Mouse (Mus musculus) layer of hippocampus, adult 11-12 months (tissue): ENCODE results near the gene Alkbh6.
A peak's percentile ranks its signal among the peaks of the same experiment; 100 is the strongest.

Experiments
- DNase-seq: peaks from one replicate; pipeline ENCODE4 v3.0.0; 2022; ENCODE audit warnings: low spot score

Alkbh6 gene

GRCm38 (mm10) chr7:30295103-30295502 lies 13.4 kb upstream of the Alkbh6 start:
- no peak for DNase-seq

GRCm38 (mm10) chr7:30296816-30297215 lies 11.7 kb upstream of the Alkbh6 start:
- no peak for DNase-seq

- DNase-seq = no peak
These were observed 11.3 kb upstream of the Alkbh6 start for GRCm38 (mm10) chr7:30297266-30297665.

GRCm38 (mm10) chr7:30300914-30301313 lies 7.6 kb upstream of the Alkbh6 start:
- no peak for DNase-seq

GRCm38 (mm10) chr7:30306083-30306779 lies 2.3 kb upstream of the Alkbh6 start:
- DNase-seq = no peak

- no peak for DNase-seq
These were observed 1.0 kb downstream of the Alkbh6 start for GRCm38 (mm10) chr7:30309395-30310129.

- DNase-seq = no peak
These were observed 1.6 kb downstream of the Alkbh6 start for GRCm38 (mm10) chr7:30310136-30310535.

GRCm38 (mm10) chr7:30313666-30314320 lies 5.3 kb downstream of the Alkbh6 start:
- no peak for DNase-seq

GRCm38 (mm10) chr7:30314721-30315155 lies 6.2 kb downstream of the Alkbh6 start, which contains the start of gene Syne4:
Gene Syne4, plus strand, starts transcription at chr7:30314807.
- DNase-seq = no peak

- DNase-seq = no peak
These were observed 7.3 kb downstream of the Alkbh6 start for GRCm38 (mm10) chr7:30315559-30316529.

- DNase-seq = no peak
These were observed 9.6 kb downstream of the Alkbh6 start for GRCm38 (mm10) chr7:30318142-30318541.

GRCm38 (mm10) chr7:30320946-30321345 lies 12.4 kb downstream of the Alkbh6 start:
- no peak for DNase-seq

GRCm38 (mm10) chr7:30321539-30322284 lies 13.2 kb downstream of the Alkbh6 start, which contains the start of gene E130208F15Rik:
Gene E130208F15Rik, plus strand, starts transcription at chr7:30321740.
- DNase-seq = peak; percentile 73

- peak; percentile 98 for DNase-seq
These were observed 13.8 kb downstream of the Alkbh6 start for GRCm38 (mm10) chr7:30322285-30322667.

GRCm38 (mm10) chr7:30322865-30323264 lies 14.3 kb downstream of the Alkbh6 start:
- DNase-seq = no peak

- DNase-seq = no peak
These were observed 15.3 kb downstream of the Alkbh6 start, which contains the start of gene Sdhaf1 for GRCm38 (mm10) chr7:30323795-30324194. Gene Sdhaf1, minus strand, starts transcription at chr7:30323895.

GRCm38 (mm10) chr7:30324300-30324944 lies 15.9 kb downstream of the Alkbh6 start:
- DNase-seq = peak; percentile 54

GRCm38 (mm10) chr7:30325364-30325763 lies 16.8 kb downstream of the Alkbh6 start:
- DNase-seq = no peak

GRCm38 (mm10) chr7:30326427-30326826 lies 17.9 kb downstream of the Alkbh6 start:
- DNase-seq = no peak

GRCm38 (mm10) chr7:30327140-30327539 lies 18.6 kb downstream of the Alkbh6 start:
- DNase-seq = no peak
